Mouse (Mus musculus) G1E (cell line): ENCODE measurements around the gene Fgfr2. TPM values are rescaled to one million over a fixed set of nuclear protein-coding genes. Genes with fewer than 3 reads are reported as not detected.

Source experiments
- ATAC-seq: 2 replicates; pipeline ENCODE4 v1.8.0; 2016; ENCODE audit warnings: mild to moderate bottlenecking; ENCODE audit not compliant: insufficient number of reproducible peaks, poor library complexity, low FRiP score, severe bottlenecking; ENCODE audit errors: extremely low read depth
- DNase-seq: peaks from one replicate; pipeline ENCODE4 v3.0.0; 2012; ENCODE audit warnings: low spot score
- H3K27me3 ChIP-seq: 2 replicates; pipeline ENCODE4 v1.6.1; 2012; ENCODE audit warnings: mild to moderate bottlenecking, low read length, inconsistent platforms; ENCODE audit not compliant: insufficient read depth
- H3K36me3 ChIP-seq: replicated peaks from 2 replicates; pipeline ENCODE3; 2012; ENCODE audit warnings: mild to moderate bottlenecking, inconsistent platforms
- H3K4me1 ChIP-seq: 2 replicates; pipeline ENCODE4 v1.6.1; 2012; ENCODE audit warnings: low read depth, low read length, inconsistent platforms, mixed read lengths; ENCODE audit not compliant: insufficient read depth
- H3K4me3 ChIP-seq: 2 replicates; pipeline ENCODE4 v1.5.1; 2012; ENCODE audit warnings: low read depth, mild to moderate bottlenecking, inconsistent platforms, low read length, moderate library complexity, mixed read lengths
- H3K9me3 ChIP-seq: replicated peaks from 2 replicates; pipeline ENCODE4 v1.6.1; 2012; ENCODE audit warnings: inconsistent platforms
- CTCF ChIP-seq: IDR thresholded peaks from 2 replicates; pipeline ENCODE4 v1.5.1; 2012; ENCODE audit warnings: low read depth, low read length, inconsistent platforms, mixed read lengths
- GATA1 ChIP-seq: IDR thresholded peaks from 2 replicates; pipeline ENCODE4 v1.6.1; 2012; ENCODE audit warnings: borderline replicate concordance, low read length, inconsistent platforms, mixed read lengths
- GATA2 ChIP-seq: IDR thresholded peaks from 2 replicates; pipeline ENCODE4 v1.6.1; 2012; ENCODE audit warnings: low read depth, low read length, inconsistent platforms, borderline replicate concordance
- POLR2AphosphoS5 ChIP-seq: IDR thresholded peaks from 2 replicates; pipeline ENCODE4 v1.6.1; 2012; ENCODE audit warnings: low read depth, low read length, inconsistent platforms; ENCODE audit not compliant: insufficient replicate concordance
- TAL1 ChIP-seq: conservative IDR thresholded peaks from 2 replicates; pipeline ENCODE4 v1.6.1; 2012; ENCODE audit warnings: low read depth, low read length, inconsistent platforms, mixed read lengths
- polyA plus RNA-seq: library from polyadenylated mRNA; stranded (reverse); fragments of >175 nt; gene quantifications from 2 replicates; pipeline ENCODE4 v1.2.3, GENCODE M21; 2012
- total RNA-seq, 2 experiments: library from RNA; stranded (forward) in 1 of 2; stranded (reverse) in 1 of 2; fragments of 200-1000 nt in 1 of 2; fragments of >200 nt in 1 of 2; fragmentation: Nextera tagmentation in 1 of 2; gene quantifications; 2 replicates each; pipeline ENCODE4 v1.2.3; 2014 to 2017

The Fgfr2 gene
- total and polyA plus RNA-seq, 3 experiments = 0.22 TPM; not detected in 2

DNA sequence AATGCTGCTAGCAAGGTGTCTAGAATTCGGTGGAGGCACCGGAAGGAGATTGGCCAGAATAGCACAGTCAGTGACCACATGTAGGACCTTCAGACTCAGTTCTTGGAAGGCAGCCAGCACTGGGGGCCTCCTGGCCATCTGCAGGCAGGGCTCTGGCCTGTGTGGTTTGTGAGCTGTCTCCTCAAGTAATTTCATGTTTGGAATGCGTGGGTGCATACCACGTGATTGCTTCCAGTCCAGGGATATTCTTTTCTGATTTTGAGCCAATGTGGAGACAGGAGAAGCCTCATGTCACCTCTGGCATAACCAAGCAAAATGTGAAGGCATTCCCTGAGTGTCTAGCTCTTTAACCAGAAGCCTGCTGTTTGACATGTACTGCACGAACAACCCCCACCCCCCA is 2158.5 kb downstream of the Fgfr2 start:
- Histone ChIP-seq H3K4me1 (no peaks in the 10 kb centered on the region), H3K9me3 (peaks cover 73% of the 10 kb centered on the region), H3K27me3 (no peaks in the 10 kb centered on the region), H3K4me3 (no peak overlapping the region), H3K36me3 (no peaks in the 10 kb centered on the region)
- TF ChIP-seq GATA2 (no peak), CTCF (no peak), TAL1 (no peak), POLR2AphosphoS5 (no peak), GATA1 (no peak)
- ATAC-seq = no peak
- DNase-seq = no peak

DNA sequence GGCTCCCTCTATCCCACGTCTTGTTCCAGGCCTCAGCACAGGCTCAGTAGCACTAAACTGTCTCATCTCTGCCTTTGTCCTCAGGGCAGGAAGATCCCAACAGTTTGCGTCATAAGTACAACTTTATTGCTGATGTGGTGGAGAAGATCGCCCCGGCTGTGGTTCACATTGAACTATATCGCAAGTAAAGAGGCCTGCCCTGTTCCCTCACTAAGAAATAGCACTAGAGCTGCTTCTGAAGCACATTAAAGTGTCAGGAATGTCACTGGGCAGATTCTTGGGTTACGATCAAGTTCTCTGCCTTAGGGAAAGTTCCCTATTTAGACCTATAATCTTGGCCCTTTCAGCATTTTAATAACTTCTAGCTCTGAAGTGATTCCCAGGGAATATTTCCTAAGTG is 2161.7 kb downstream of the Fgfr2 start:
- no peak for ATAC-seq
- no peak for DNase-seq
- H3K4me3 ChIP-seq = no peak overlapping the region
- TF ChIP-seq GATA1 (no peak), TAL1 (no peak), POLR2AphosphoS5 (no peak), CTCF (no peak), GATA2 (no peak)
- H3K27me3 ChIP-seq = no peaks in the 10 kb centered on the region
- H3K9me3 ChIP-seq = peaks cover 63% of the 10 kb centered on the region
- H3K4me1 ChIP-seq = no peaks in the 10 kb centered on the region
- H3K36me3 ChIP-seq = no peaks in the 10 kb centered on the region

DNA sequence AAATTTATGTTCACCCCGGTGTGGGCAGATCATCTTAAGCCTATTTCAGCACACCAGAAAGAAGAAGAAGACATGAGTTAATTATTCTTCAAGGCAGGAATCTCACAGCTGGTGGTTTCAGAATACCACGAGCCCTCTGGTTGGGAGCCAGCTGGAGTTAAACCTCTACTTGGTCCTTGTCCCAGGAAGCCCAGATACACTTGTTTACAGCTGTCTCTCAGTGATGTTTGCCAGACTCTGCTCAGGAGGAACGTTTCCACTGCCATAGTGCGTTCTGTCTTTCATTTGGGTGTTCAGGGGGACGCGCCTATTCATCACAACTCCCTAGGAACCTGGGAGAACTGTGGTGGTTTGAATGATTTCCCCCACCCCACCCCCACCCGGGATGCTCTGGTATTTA is 2163.3 kb downstream of the Fgfr2 start:
- no peaks in the 10 kb centered on the region for H3K36me3 ChIP-seq
- no peak for TF ChIP-seq TAL1
- TF ChIP-seq CTCF = no peak
- TF ChIP-seq POLR2AphosphoS5 = no peak
- no peak for TF ChIP-seq GATA1
- no peak for TF ChIP-seq GATA2
- H3K9me3 ChIP-seq = peaks cover 58% of the 10 kb centered on the region
- no peak for DNase-seq
- no peak for ATAC-seq
- H3K27me3 ChIP-seq = no peaks in the 10 kb centered on the region
- no peaks in the 10 kb centered on the region for H3K4me1 ChIP-seq
- H3K4me3 ChIP-seq = no peak overlapping the region

- TF ChIP-seq CTCF = no peak
- TF ChIP-seq GATA2 = no peak
- TF ChIP-seq TAL1 = no peak
- no peak for TF ChIP-seq POLR2AphosphoS5
- no peak for TF ChIP-seq GATA1
- H3K36me3 ChIP-seq = no peaks in the 10 kb centered on the region
- ATAC-seq (no peak), DNase-seq (no peak)
- H3K27me3 ChIP-seq = no peaks in the 10 kb centered on the region
- H3K4me1 ChIP-seq = no peaks in the 10 kb centered on the region
- peaks cover 59% of the 10 kb centered on the region for H3K9me3 ChIP-seq
- H3K4me3 ChIP-seq = no peak overlapping the region
Observed at GRCm38 (mm10) chr7:130958551-130958950, 2164.6 kb downstream of the Fgfr2 start.

DNA sequence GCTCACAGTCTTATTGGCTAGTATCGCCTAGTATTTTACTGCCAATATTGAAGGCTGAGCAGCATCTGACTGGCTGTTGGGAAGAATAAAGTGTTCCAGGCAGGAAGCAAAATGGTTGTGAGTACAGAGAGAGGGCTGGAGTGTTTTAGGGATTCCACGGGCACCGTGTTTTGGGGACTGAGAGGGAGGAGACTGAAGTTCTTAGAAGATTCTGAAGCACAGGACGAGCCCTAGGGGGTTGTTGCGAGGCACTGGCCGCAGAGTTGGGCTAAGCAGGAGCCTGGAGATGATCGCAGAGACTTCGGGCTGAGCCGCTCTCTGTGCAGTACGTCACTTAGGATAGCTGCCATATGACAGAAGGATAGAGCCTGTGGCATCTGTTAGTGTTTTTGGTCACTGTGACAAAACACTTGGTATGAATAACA is 2169.0 kb downstream of the Fgfr2 start:
- H3K36me3 ChIP-seq = no peaks in the 10 kb centered on the region
- DNase-seq (no peak), ATAC-seq (no peak)
- no peak overlapping the region for H3K4me3 ChIP-seq
- H3K4me1 ChIP-seq = no peaks in the 10 kb centered on the region
- TF ChIP-seq GATA1 (no peak), GATA2 (no peak), CTCF (no peak)
- peaks cover 69% of the 10 kb centered on the region for H3K9me3 ChIP-seq
- no peaks in the 10 kb centered on the region for H3K27me3 ChIP-seq

- TF ChIP-seq GATA2 = no peak
- TF ChIP-seq GATA1 = no peak
- TF ChIP-seq CTCF = no peak
- no peak for TF ChIP-seq POLR2AphosphoS5
- TF ChIP-seq TAL1 = no peak
- Histone ChIP-seq H3K4me1 (no peaks in the 10 kb centered on the region), H3K9me3 (peaks cover 66% of the 10 kb centered on the region), H3K36me3 (no peaks in the 10 kb centered on the region), H3K4me3 (no peak overlapping the region), H3K27me3 (no peaks in the 10 kb centered on the region)
- DNase-seq = no peak
- no peak for ATAC-seq
Observed at GRCm38 (mm10) chr7:130953376-130953775, 2169.8 kb downstream of the Fgfr2 start.

GRCm38 (mm10) chr7:130951004-130951403 is 2172.1 kb downstream of the Fgfr2 start:
- Histone ChIP-seq H3K4me3 (no peak overlapping the region), H3K4me1 (no peaks in the 10 kb centered on the region), H3K27me3 (no peaks in the 10 kb centered on the region), H3K9me3 (peaks cover 73% of the 10 kb centered on the region), H3K36me3 (no peaks in the 10 kb centered on the region)
- no peak for DNase-seq
- no peak for TF ChIP-seq TAL1
- TF ChIP-seq POLR2AphosphoS5 = no peak
- TF ChIP-seq GATA2 = no peak
- no peak for TF ChIP-seq GATA1
- TF ChIP-seq CTCF = no peak
- no peak for ATAC-seq
